Mouse (Mus musculus) small intestine, adult 2 months (tissue): Measurements from ENCODE around the gene Pdcd7.

Experiments
- CTCF ChIP-seq: fragments of 200-500 bp; IDR thresholded peaks from 2 replicates; pipeline ENCODE4 v1.5.1; 2012; ENCODE audit warnings: low read depth, mild to moderate bottlenecking, control low read depth, inconsistent platforms, low read length, moderate library complexity, mixed read lengths; ENCODE audit not compliant: insufficient replicate concordance, insufficient read length; ENCODE audit errors: extremely low read depth
- POLR2A ChIP-seq: fragments of 200-500 bp; IDR thresholded peaks from 2 replicates; pipeline ENCODE4 v1.6.1; 2012; ENCODE audit warnings: low read depth, mild to moderate bottlenecking, control low read depth, inconsistent platforms, low read length, moderate library complexity

DNA sequence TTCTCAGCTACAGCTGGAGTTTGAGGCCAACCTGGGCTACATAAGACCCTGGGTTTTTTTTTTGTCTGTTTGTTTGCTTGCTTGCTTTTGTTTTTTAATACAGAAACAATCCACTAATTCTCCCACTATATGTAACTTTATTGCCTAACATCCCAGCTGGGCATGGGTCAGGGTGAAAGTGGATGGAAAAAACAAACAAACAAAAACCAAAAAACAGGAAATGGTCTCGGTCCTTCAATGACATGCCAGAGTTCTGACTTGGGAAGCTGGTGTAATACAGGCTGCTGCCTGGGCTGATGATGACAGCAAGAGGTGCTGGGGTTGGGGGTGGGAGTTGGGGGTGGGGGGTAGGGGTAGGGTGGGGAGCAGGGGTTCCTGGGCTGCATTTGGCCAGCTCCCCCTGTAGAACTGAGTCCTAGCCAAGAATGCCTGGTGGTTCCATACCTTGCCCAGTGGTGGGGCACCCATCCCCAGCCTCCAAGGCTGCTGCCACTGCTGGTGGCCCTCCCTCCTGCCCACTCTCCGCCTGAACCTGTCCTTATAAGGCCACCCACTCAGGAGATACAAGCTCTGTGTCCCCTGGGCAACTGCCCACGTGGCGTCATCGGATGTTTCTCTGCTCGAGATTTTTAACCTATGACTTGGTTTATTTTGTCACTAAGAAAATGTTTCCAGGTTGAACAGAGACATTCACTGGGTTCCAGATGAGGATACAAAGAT, 36.3 kb downstream of the Pdcd7 start:
- TF ChIP-seq CTCF (no peak), POLR2A (no peak)
